Mouse (Mus musculus) kidney, adult 2 months (tissue): ENCODE results near the gene 4933405O20Rik. TPM values are rescaled to one million over a fixed set of nuclear protein-coding genes. Genes with fewer than 3 reads are reported as not detected.

Source experiments
- DNase-seq: peaks from one replicate; pipeline ENCODE4 v3.0.0; 2021
- H3K27ac ChIP-seq: fragments of 200-500 bp; 2 replicates; pipeline ENCODE4 v1.5.1; 2012; ENCODE audit warnings: low read depth, low read length, control low read depth, inconsistent platforms; ENCODE audit not compliant: insufficient read depth
- H3K27me3 ChIP-seq: fragments of 200-500 bp; replicated peaks from 2 replicates; pipeline ENCODE4 v1.6.1; 2012; ENCODE audit warnings: mild to moderate bottlenecking, moderate library complexity, low read length, inconsistent platforms; ENCODE audit not compliant: control insufficient read depth, insufficient read depth
- H3K36me3 ChIP-seq: fragments of 200-500 bp; 2 replicates; pipeline ENCODE4 v1.6.1; 2012; ENCODE audit warnings: mild to moderate bottlenecking, moderate library complexity, low read length, inconsistent platforms; ENCODE audit not compliant: control insufficient read depth, insufficient read depth
- H3K4me1 ChIP-seq: fragments of 200-500 bp; 2 replicates; pipeline ENCODE4 v1.6.1; 2011; ENCODE audit warnings: low read length; ENCODE audit not compliant: control insufficient read depth, insufficient read depth
- H3K4me3 ChIP-seq: fragments of 200-500 bp; 2 replicates; pipeline ENCODE4 v1.5.1; 2011; ENCODE audit warnings: mild to moderate bottlenecking, low read depth, low read length, control low read depth; ENCODE audit not compliant: insufficient read depth
- CTCF ChIP-seq: fragments of 200-500 bp; conservative IDR thresholded peaks from 2 replicates; pipeline ENCODE4 v1.5.1; 2011; ENCODE audit warnings: low read depth, mild to moderate bottlenecking, control low read depth, low read length, moderate library complexity, mixed read lengths; ENCODE audit not compliant: insufficient read depth, insufficient read length
- POLR2A ChIP-seq: fragments of 200-500 bp; IDR thresholded peaks from one replicate; pipeline ENCODE4 v1.6.1; 2011; ENCODE audit warnings: low read depth, low read length, control low read depth
- WGBS: fragments of 180-500 bp; shearing (Covaris S2); methylation state at CpG from one replicate; pipeline ENCODE4 v1.1.7; 2018; 5-methylcytosine and 5-hydroxymethylcytosine counted together
- polyA plus RNA-seq: library from polyadenylated mRNA; depleted of rRNA; stranded (reverse); fragments of >200 nt; gene quantifications from 2 replicates; pipeline ENCODE4 v1.2.3, GENCODE M21; 2012; rRNA removed

The 4933405O20Rik gene
- not detected in 2 replicates for polyA plus RNA-seq

GRCm38 (mm10) chr7:50598890-50599289 lies at the start of gene 4933405O20Rik:
4933405O20Rik (plus strand) TSS chr7:50599190.
- no peak within 1 kb of the TSS for H3K4me3 ChIP-seq
- no peaks in the 10 kb centered on the region for H3K4me1 ChIP-seq
- no peak for DNase-seq
- TF ChIP-seq CTCF (no peak), POLR2A (no peak)
- H3K36me3 ChIP-seq: no peaks in the 10 kb centered on the region
- no peaks in the 10 kb centered on the region for H3K27me3 ChIP-seq
- WGBS: 62% methylated on average over 3 of the region's 3 CpGs
- no peak within 1 kb of the TSS for H3K27ac ChIP-seq

GRCm38 (mm10) chr7:50549572-50549971 lies 49.4 kb upstream of the 4933405O20Rik start:
- WGBS: 76% methylated on average over 3 of the region's 3 CpGs
- no peak for TF ChIP-seq CTCF
- no peak for TF ChIP-seq POLR2A
- DNase-seq: no peak
- Histone ChIP-seq H3K36me3 (no peaks in the 10 kb centered on the region), H3K4me1 (no peaks in the 10 kb centered on the region), H3K27ac (no peak overlapping the region), H3K27me3 (no peaks in the 10 kb centered on the region), H3K4me3 (no peak overlapping the region)

- no peak for TF ChIP-seq POLR2A
- TF ChIP-seq CTCF: no peak
- H3K4me1 ChIP-seq: no peaks in the 10 kb centered on the region
- H3K27me3 ChIP-seq: no peaks in the 10 kb centered on the region
- DNase-seq: no peak
- WGBS: 75% methylated on average over 4 of the region's 4 CpGs
- no peak overlapping the region for H3K27ac ChIP-seq
- H3K36me3 ChIP-seq: no peaks in the 10 kb centered on the region
- H3K4me3 ChIP-seq: no peak overlapping the region
Observed at GRCm38 (mm10) chr7:50551426-50551825, 47.6 kb upstream of the 4933405O20Rik start.

GRCm38 (mm10) chr7:50562708-50563107 lies 36.3 kb upstream of the 4933405O20Rik start:
- H3K4me1 ChIP-seq: no peaks in the 10 kb centered on the region
- no peak overlapping the region for H3K4me3 ChIP-seq
- DNase-seq: no peak
- no peak overlapping the region for H3K27ac ChIP-seq
- 84% methylated on average over 3 of the region's 3 CpGs for WGBS
- no peaks in the 10 kb centered on the region for H3K27me3 ChIP-seq
- TF ChIP-seq POLR2A (no peak), CTCF (no peak)
- H3K36me3 ChIP-seq: no peaks in the 10 kb centered on the region

GRCm38 (mm10) chr7:50573841-50574240 lies 25.1 kb upstream of the 4933405O20Rik start:
- Histone ChIP-seq H3K36me3 (no peaks in the 10 kb centered on the region), H3K27me3 (no peaks in the 10 kb centered on the region), H3K4me1 (no peaks in the 10 kb centered on the region), H3K4me3 (no peak overlapping the region), H3K27ac (no peak overlapping the region)
- TF ChIP-seq CTCF: no peak
- TF ChIP-seq POLR2A: no peak
- no peak for DNase-seq
- 67% methylated on average over 7 of the region's 7 CpGs for WGBS

GRCm38 (mm10) chr7:50588642-50589424 lies 10.2 kb upstream of the 4933405O20Rik start:
- DNase-seq: no peak
- Histone ChIP-seq H3K4me3 (no peak overlapping the region), H3K27me3 (no peaks in the 10 kb centered on the region), H3K36me3 (no peaks in the 10 kb centered on the region), H3K27ac (no peak overlapping the region), H3K4me1 (no peaks in the 10 kb centered on the region)
- WGBS: 62% methylated on average over 8 of the region's 8 CpGs
- no peak for TF ChIP-seq CTCF

- 78% methylated on average over 2 of the region's 2 CpGs for WGBS
- no peaks in the 10 kb centered on the region for H3K27me3 ChIP-seq
Observed at GRCm38 (mm10) chr7:50614101-50614500, 15.1 kb downstream of the 4933405O20Rik start.

More at GRCm38 (mm10) chr7:50614101-50614500, 15.1 kb downstream of the 4933405O20Rik start:
- Histone ChIP-seq H3K36me3 (no peaks in the 10 kb centered on the region), H3K4me1 (no peaks in the 10 kb centered on the region), H3K4me3 (no peak overlapping the region), H3K27ac (no peak overlapping the region)
- no peak for TF ChIP-seq CTCF
- no peak for TF ChIP-seq POLR2A
- no peak for DNase-seq
